Mouse (Mus musculus): ENCODE measurements at regions not wholly inside any gene's neighbourhood (a gene's known extent, or its start where the extent isn't known, plus 50 kb on each side); places are given as distances from the start of the nearest gene placed in this dataset.
A peak's percentile ranks its signal among the peaks of the same experiment; 100 is the strongest.

GRCm38 (mm10) chr15:11712481-11713274, 194.4 kb downstream of the Npr3 start:
- no peak for DNase-seq (ENCODE audit: low spot score)

GRCm38 (mm10) chr15:11701246-11701645, 205.8 kb downstream of the Npr3 start:
- no peak for DNase-seq (ENCODE audit: low spot score)

GRCm38 (mm10) chr15:11699929-11700328, 207.2 kb downstream of the Npr3 start:
- peak; percentile 55 for DNase-seq (ENCODE audit: low spot score)

GRCm38 (mm10) chr15:11697060-11697459, 210.0 kb downstream of the Npr3 start:
- DNase-seq (ENCODE audit: low spot score) = no peak

- no peak for DNase-seq (ENCODE audit: low spot score)
Observed at GRCm38 (mm10) chr15:11693772-11694270, 213.3 kb downstream of the Npr3 start.

GRCm38 (mm10) chr15:11664839-11665379, 242.2 kb downstream of the Npr3 start:
- no peak for DNase-seq (ENCODE audit: low spot score)

GRCm38 (mm10) chr15:11655168-11655567, 251.9 kb downstream of the Npr3 start:
- DNase-seq (ENCODE audit: low spot score) = peak; percentile 14

- peak; percentile 6 for DNase-seq (ENCODE audit: low spot score)
Observed at GRCm38 (mm10) chr15:11646241-11646640, 246.8 kb upstream of the Tars start.

- DNase-seq (ENCODE audit: low spot score) = peak; percentile 27
Observed at GRCm38 (mm10) chr15:11644779-11645178, 245.3 kb upstream of the Tars start.

GRCm38 (mm10) chr15:11630654-11631053, 231.2 kb upstream of the Tars start:
- DNase-seq (ENCODE audit: low spot score) = no peak

- DNase-seq (ENCODE audit: low spot score) = no peak
Observed at GRCm38 (mm10) chr15:11626433-11626832, 227.0 kb upstream of the Tars start.

GRCm38 (mm10) chr15:11612416-11612815, 213.0 kb upstream of the Tars start:
- DNase-seq (ENCODE audit: low spot score) = no peak

- no peak for DNase-seq (ENCODE audit: low spot score)
Observed at GRCm38 (mm10) chr15:11610043-11610670, 210.7 kb upstream of the Tars start.

GRCm38 (mm10) chr15:11607489-11607888, 208.0 kb upstream of the Tars start:
- peak; percentile 18 for DNase-seq (ENCODE audit: low spot score)

GRCm38 (mm10) chr15:11605677-11606076, 206.2 kb upstream of the Tars start:
- DNase-seq (ENCODE audit: low spot score) = no peak

- DNase-seq (ENCODE audit: low spot score) = no peak
Observed at GRCm38 (mm10) chr15:11597021-11597420, 197.6 kb upstream of the Tars start.

GRCm38 (mm10) chr15:11590542-11591116, 191.2 kb upstream of the Tars start:
- peak; percentile 42 for DNase-seq (ENCODE audit: low spot score)

GRCm38 (mm10) chr15:11589795-11590194, 190.3 kb upstream of the Tars start:
- DNase-seq (ENCODE audit: low spot score) = no peak

- no peak for DNase-seq (ENCODE audit: low spot score)
Observed at GRCm38 (mm10) chr15:11586384-11586783, 186.9 kb upstream of the Tars start.

GRCm38 (mm10) chr15:11584155-11584554, 184.7 kb upstream of the Tars start:
- DNase-seq (ENCODE audit: low spot score) = no peak

- DNase-seq (ENCODE audit: low spot score) = no peak
Observed at GRCm38 (mm10) chr15:11578331-11578730, 178.9 kb upstream of the Tars start.

- DNase-seq (ENCODE audit: low spot score) = no peak
Observed at GRCm38 (mm10) chr15:11574359-11574758, 174.9 kb upstream of the Tars start.

- no peak for DNase-seq (ENCODE audit: low spot score)
Observed at GRCm38 (mm10) chr15:11573496-11573895, 174.0 kb upstream of the Tars start.
